Mouse (Mus musculus) limb, embryonic 15.5 days (tissue): Measurements from ENCODE around the gene Gm20388. TPM values are rescaled to one million over a fixed set of nuclear protein-coding genes. Genes with fewer than 3 reads are reported as not detected.

Experiments used
- ATAC-seq: fragments of 200-750 bp; cut with Nextera tagmentation; 2 replicates; pipeline ENCODE4 v1.8.0; 2017; ENCODE audit warnings: low read depth, moderate TSS enrichment; ENCODE audit not compliant: insufficient number of reproducible peaks, low FRiP score, low TSS enrichment
- H3K27ac ChIP-seq: fragments of 300-500 bp; sonication (generic); 2 replicates; pipeline ENCODE4 v1.5.1; 2015; ENCODE audit warnings: moderate library complexity, mild to moderate bottlenecking, inconsistent platforms
- H3K27me3 ChIP-seq: fragments of 300-500 bp; sonication (generic); 2 replicates; pipeline ENCODE4 v1.6.1; 2015; ENCODE audit warnings: inconsistent platforms
- H3K36me3 ChIP-seq: fragments of 300-500 bp; sonication (generic); 2 replicates; pipeline ENCODE4 v1.6.1; 2015; ENCODE audit warnings: inconsistent platforms
- H3K4me1 ChIP-seq: fragments of 300-500 bp; sonication (generic); 2 replicates; pipeline ENCODE4 v1.6.1; 2015; ENCODE audit warnings: inconsistent platforms
- H3K4me2 ChIP-seq: fragments of 300-500 bp; sonication (generic); 2 replicates; pipeline ENCODE4 v1.6.1; 2015; ENCODE audit warnings: mild to moderate bottlenecking, inconsistent platforms
- H3K4me3 ChIP-seq: fragments of 300-500 bp; sonication (generic); 2 replicates; pipeline ENCODE4 v1.5.1; 2015; ENCODE audit warnings: mild to moderate bottlenecking, inconsistent platforms
- H3K9ac ChIP-seq: fragments of 300-500 bp; sonication (generic); 2 replicates; pipeline ENCODE4 v1.6.1; 2015; ENCODE audit warnings: inconsistent platforms
- H3K9me3 ChIP-seq: fragments of 300-500 bp; sonication (generic); 2 replicates; pipeline ENCODE4 v1.6.1; 2016; ENCODE audit warnings: inconsistent platforms
- WGBS: fragments of 180-500 bp; shearing (Covaris S2); methylation state at CpG from one replicate; pipeline ENCODE4 v1.1.7; 2015; 5-methylcytosine and 5-hydroxymethylcytosine counted together
- polyA plus RNA-seq: library from polyadenylated mRNA; unstranded; fragments of >200 nt; fragmentation: Nextera tagmentation; extraction: Ambion mirVana; gene quantifications from 2 replicates; pipeline ENCODE4 v1.2.1, GENCODE M21; 2015

The Gm20388 gene
- polyA plus RNA-seq, 1 experiment from 2014 or later = 4.9 TPM

DNA sequence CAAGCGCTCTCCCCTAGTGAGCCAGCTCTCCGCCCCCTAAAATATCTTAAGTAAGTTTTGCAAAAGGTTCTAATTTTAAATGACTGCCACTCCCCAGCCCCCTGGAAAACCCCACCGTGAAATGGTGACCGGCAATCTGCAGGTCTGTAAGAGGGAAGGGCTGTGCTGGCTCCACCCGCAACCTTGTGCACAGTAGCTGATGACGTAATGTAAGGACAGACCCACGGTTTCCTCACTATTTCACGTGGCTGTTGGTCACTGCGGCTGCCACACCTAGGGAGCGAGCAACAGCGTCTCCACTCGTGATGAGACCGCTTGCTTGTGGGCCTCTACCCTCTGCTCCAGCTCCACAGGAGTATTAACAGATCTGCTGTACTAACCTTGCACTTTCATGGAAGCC lies 1895.5 kb downstream of the Gm20388 start:
- 88% methylated on average over 13 of the region's 13 CpGs for WGBS
- Histone ChIP-seq H3K4me3 (no peak overlapping the region), H3K27ac (no peak overlapping the region), H3K36me3 (peaks cover 60% of the 10 kb centered on the region), H3K4me1 (no peaks in the 10 kb centered on the region), H3K9me3 (no peaks in the 10 kb centered on the region), H3K4me2 (no peak overlapping the region), H3K9ac (no peak overlapping the region), H3K27me3 (no peaks in the 10 kb centered on the region)
- no peak for ATAC-seq

DNA sequence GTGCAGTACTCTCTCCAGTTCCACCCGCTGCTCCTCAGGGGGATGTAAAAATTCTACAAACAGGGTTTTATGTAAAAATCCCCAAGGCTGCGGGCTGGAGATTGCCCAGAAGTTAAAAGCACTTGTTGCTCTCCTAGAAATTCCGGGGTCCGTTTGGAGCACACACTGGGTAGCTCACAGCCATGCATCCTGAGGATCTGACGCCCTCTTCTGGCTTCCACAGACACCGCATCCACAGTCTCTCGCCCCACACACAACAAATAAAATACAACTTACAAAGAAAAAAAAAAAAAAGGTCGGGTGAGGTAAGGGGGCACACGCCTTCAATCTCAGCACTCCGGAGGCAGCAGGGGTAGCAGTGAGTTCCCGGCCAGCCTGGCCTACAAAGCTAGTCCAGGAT lies 1897.4 kb downstream of the Gm20388 start:
- Histone ChIP-seq H3K27ac (no peak overlapping the region), H3K4me3 (no peak overlapping the region), H3K9me3 (no peaks in the 10 kb centered on the region), H3K27me3 (no peaks in the 10 kb centered on the region), H3K4me1 (no peaks in the 10 kb centered on the region), H3K4me2 (no peak overlapping the region), H3K9ac (no peak overlapping the region), H3K36me3 (peaks cover 64% of the 10 kb centered on the region)
- no peak for ATAC-seq
- 71% methylated on average over 11 of the region's 11 CpGs for WGBS

GRCm38 (mm10) chr8:121809524-121810155 lies 1899.0 kb downstream of the Gm20388 start:
- H3K4me2 ChIP-seq = no peak overlapping the region
- H3K9me3 ChIP-seq = no peaks in the 10 kb centered on the region
- H3K27me3 ChIP-seq = no peaks in the 10 kb centered on the region
- H3K36me3 ChIP-seq = peaks cover 64% of the 10 kb centered on the region
- H3K4me3 ChIP-seq = no peak overlapping the region
- H3K9ac ChIP-seq = no peak overlapping the region
- ATAC-seq = no peak
- H3K4me1 ChIP-seq = no peaks in the 10 kb centered on the region
- no peak overlapping the region for H3K27ac ChIP-seq
- 88% methylated on average over 11 of the region's 11 CpGs for WGBS

GRCm38 (mm10) chr8:121811502-121811901 lies 1900.9 kb downstream of the Gm20388 start:
- WGBS = 94% methylated on average over 3 of the region's 3 CpGs
- Histone ChIP-seq H3K4me2 (no peak overlapping the region), H3K9me3 (no peaks in the 10 kb centered on the region), H3K4me3 (no peak overlapping the region), H3K9ac (no peak overlapping the region), H3K27me3 (no peaks in the 10 kb centered on the region), H3K27ac (no peak overlapping the region), H3K36me3 (peaks cover 53% of the 10 kb centered on the region), H3K4me1 (no peaks in the 10 kb centered on the region)
- ATAC-seq = no peak

DNA sequence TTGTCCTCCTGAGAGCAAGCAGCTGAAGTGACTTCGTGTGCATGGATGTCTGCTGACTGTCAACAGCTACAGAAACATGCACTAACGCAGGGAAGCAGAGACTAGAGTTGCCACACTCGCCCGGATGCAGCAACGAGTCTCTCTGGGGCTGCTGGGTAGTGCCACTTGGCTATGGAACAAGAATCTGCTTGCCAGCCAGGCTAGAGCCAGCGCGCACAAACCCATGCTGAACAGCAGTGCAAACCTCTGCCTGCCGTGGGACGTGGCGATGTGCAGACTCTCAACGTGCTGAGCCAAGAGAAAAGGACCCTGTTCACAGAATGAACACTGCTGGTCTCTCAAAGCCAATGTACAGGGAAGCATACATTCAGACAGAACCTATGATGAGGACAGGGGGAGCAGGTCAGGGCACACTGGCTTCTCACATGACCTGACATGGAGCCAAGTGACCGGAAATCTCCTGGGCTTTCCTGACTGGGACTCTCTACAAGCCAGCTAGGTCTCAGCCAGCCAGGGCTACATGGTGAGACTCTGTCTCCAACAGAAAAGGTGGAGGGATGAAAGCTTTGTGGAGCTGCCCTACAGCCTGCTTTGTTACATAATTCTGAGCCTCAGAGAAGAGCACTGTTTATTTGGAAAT lies 1901.4 kb downstream of the Gm20388 start:
- Histone ChIP-seq H3K4me1 (no peaks in the 10 kb centered on the region), H3K9me3 (no peaks in the 10 kb centered on the region), H3K4me3 (no peak overlapping the region), H3K9ac (no peak overlapping the region), H3K4me2 (no peak overlapping the region), H3K27ac (no peak overlapping the region), H3K27me3 (no peaks in the 10 kb centered on the region), H3K36me3 (peaks cover 51% of the 10 kb centered on the region)
- WGBS = 96% methylated on average over 12 of the region's 12 CpGs
- ATAC-seq = no peak

- H3K4me1 ChIP-seq = no peaks in the 10 kb centered on the region
- H3K36me3 ChIP-seq = peaks cover 51% of the 10 kb centered on the region
- no peak overlapping the region for H3K9ac ChIP-seq
- H3K27ac ChIP-seq = no peak overlapping the region
- no peak overlapping the region for H3K4me3 ChIP-seq
- H3K9me3 ChIP-seq = no peaks in the 10 kb centered on the region
- H3K27me3 ChIP-seq = no peaks in the 10 kb centered on the region
- no peak overlapping the region for H3K4me2 ChIP-seq
- 84% methylated on average over 7 of the region's 7 CpGs for WGBS
- ATAC-seq = no peak; the same call in 1 of the 2 replicates
Measured at GRCm38 (mm10) chr8:121818226-121818625, 1907.6 kb downstream of the Gm20388 start.

DNA sequence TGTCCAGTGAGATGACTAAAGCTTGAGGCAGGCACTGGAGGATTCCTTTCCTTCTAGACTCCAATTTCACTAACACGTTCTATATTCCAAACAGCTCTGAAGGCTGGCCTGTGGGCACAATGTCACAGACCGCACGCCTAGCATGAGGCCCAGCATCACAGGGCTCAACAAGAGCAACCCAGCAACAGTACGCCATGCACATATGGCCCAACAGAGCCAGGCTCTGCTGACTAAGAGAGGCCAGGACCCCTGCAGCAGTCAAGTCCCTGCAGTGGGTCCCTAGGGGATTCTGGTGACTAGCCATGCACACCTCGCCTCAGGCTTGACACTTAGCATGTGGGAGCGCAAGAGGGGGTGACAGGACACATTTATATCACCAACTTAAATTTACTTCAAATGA lies 1910.2 kb downstream of the Gm20388 start:
- no peak overlapping the region for H3K27ac ChIP-seq
- no peaks in the 10 kb centered on the region for H3K27me3 ChIP-seq
- ATAC-seq = no peak
- peaks cover 36% of the 10 kb centered on the region for H3K36me3 ChIP-seq
- no peak overlapping the region for H3K4me3 ChIP-seq
- H3K4me2 ChIP-seq = no peak overlapping the region
- no peak overlapping the region for H3K9ac ChIP-seq
- 90% methylated on average over 6 of the region's 6 CpGs for WGBS
- H3K9me3 ChIP-seq = no peaks in the 10 kb centered on the region
- H3K4me1 ChIP-seq = no peaks in the 10 kb centered on the region

GRCm38 (mm10) chr8:121821320-121821719 lies 1910.7 kb downstream of the Gm20388 start:
- ATAC-seq = no peak
- Histone ChIP-seq H3K27me3 (no peaks in the 10 kb centered on the region), H3K4me1 (no peaks in the 10 kb centered on the region), H3K36me3 (peaks cover 33% of the 10 kb centered on the region), H3K4me3 (no peak overlapping the region), H3K9me3 (no peaks in the 10 kb centered on the region), H3K4me2 (no peak overlapping the region), H3K9ac (no peak overlapping the region), H3K27ac (no peak overlapping the region)
- WGBS = 92% methylated on average over 11 of the region's 11 CpGs

DNA sequence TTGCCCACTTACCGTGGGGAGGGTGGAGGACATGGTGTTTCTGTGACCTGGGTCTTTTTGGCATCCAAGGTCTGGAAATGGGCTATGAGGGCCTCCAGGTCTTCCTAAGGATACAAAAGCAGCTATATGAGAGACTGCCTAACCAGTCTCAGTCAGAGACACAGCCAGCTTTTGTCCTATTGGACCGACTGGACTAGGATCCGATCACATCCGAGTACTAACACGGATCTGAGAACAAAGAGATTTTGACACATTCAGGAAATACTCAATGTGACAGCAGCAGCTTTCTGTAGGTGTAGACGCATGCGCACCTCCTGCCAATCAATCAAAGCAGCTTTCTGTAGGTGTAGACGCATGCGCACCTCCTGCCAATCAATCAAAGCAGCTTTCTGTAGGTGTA lies 1911.1 kb downstream of the Gm20388 start:
- Histone ChIP-seq H3K36me3 (peaks cover 33% of the 10 kb centered on the region), H3K9ac (no peak overlapping the region), H3K9me3 (no peaks in the 10 kb centered on the region), H3K4me3 (no peak overlapping the region), H3K27ac (no peak overlapping the region), H3K4me2 (no peak overlapping the region), H3K4me1 (no peaks in the 10 kb centered on the region), H3K27me3 (no peaks in the 10 kb centered on the region)
- ATAC-seq = no peak
- 93% methylated on average over 9 of the region's 9 CpGs for WGBS

- no peaks in the 10 kb centered on the region for H3K27me3 ChIP-seq
- H3K9ac ChIP-seq = no peak overlapping the region
- no peaks in the 10 kb centered on the region for H3K36me3 ChIP-seq
- H3K27ac ChIP-seq = no peak overlapping the region
- peak overlapping the region; percentile 92; the same call in 1 of the 2 replicates for H3K4me2 ChIP-seq
- WGBS = 98% methylated on average over 5 of the region's 5 CpGs
- H3K4me1 ChIP-seq = peaks cover 19% of the 10 kb centered on the region
- 0 out of 2 replicates have a peak overlapping the region, but pooled peaks have one; percentile 93 for H3K4me3 ChIP-seq
- ATAC-seq = no peak
- H3K9me3 ChIP-seq = no peaks in the 10 kb centered on the region
Measured at GRCm38 (mm10) chr8:121827726-121828125, 1917.1 kb downstream of the Gm20388 start.

- no peak for ATAC-seq
- Histone ChIP-seq H3K9ac (peak overlapping the region; percentile 82), H3K4me2 (peak overlapping the region; percentile 92), H3K4me3 (peak overlapping the region; percentile 93), H3K27me3 (no peaks in the 10 kb centered on the region), H3K9me3 (no peaks in the 10 kb centered on the region), H3K4me1 (peaks cover 19% of the 10 kb centered on the region), H3K36me3 (no peaks in the 10 kb centered on the region), H3K27ac (no peak overlapping the region)
- WGBS = 34% methylated on average over 10 of the region's 10 CpGs
Measured at GRCm38 (mm10) chr8:121828376-121829023, 1917.9 kb downstream of the Gm20388 start.

GRCm38 (mm10) chr8:121829048-121829776 lies 1918.6 kb downstream of the Gm20388 start, which contains the start of gene Klhdc4:
Gene Klhdc4 (minus strand): TSS chr8:121829569.
- under 1% methylated on average over 68 of the region's 68 CpGs for WGBS
- ATAC-seq = peak; percentile 94; the same call in 1 of the 2 replicates
- H3K4me2 ChIP-seq = peak within 1 kb of the TSS; percentile 92
- H3K27me3 ChIP-seq = no peaks in the 10 kb centered on the region
- peak within 1 kb of the TSS; percentile 50 for H3K27ac ChIP-seq
- H3K4me1 ChIP-seq = peaks cover 19% of the 10 kb centered on the region
- no peaks in the 10 kb centered on the region for H3K36me3 ChIP-seq
- peak within 1 kb of the TSS; percentile 82 for H3K9ac ChIP-seq
- H3K4me3 ChIP-seq = peak within 1 kb of the TSS; percentile 93
- no peaks in the 10 kb centered on the region for H3K9me3 ChIP-seq
